Mouse (Mus musculus) lung, adult 18-20 months (tissue): Measurements from ENCODE around the gene Enox1.
"Not testable (repeated sequence)": the region's sequence is repeated elsewhere in the genome, so short reads cannot be mapped to it uniquely, and the experiment has no call there.

Source experiments
- DNase-seq, 2 experiments: peaks; one replicate each; pipeline ENCODE4 v3.0.0; 2022; ENCODE audit warnings: mixed read lengths in 2 of 2

Gene Enox1

GRCm38 (mm10) chr14:77526262-77526661, 369.7 kb downstream of the Enox1 start:
- no peak for DNase-seq

DNA sequence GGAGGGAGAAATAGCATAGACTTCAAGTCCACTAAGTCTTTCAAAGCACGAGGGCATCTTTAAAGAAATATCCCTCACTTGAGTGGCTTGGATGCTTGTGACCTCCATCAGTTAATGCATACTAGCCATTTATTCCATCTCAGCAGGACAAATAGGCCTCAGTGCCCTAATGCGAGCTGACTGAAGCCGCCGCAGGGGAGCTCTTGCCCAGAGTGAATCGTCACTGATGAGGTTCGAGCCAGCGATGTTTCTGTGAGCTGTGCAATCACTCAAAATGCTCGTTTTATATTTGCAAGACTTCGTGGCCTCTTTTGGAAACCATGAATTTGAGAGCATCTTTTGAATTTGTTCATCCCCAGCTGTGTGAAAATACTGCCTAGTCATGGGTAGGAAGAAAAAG, 372.6 kb downstream of the Enox1 start:
- no peak for DNase-seq

GRCm38 (mm10) chr14:77529621-77530020, 373.1 kb downstream of the Enox1 start:
- DNase-seq: no peak

DNA sequence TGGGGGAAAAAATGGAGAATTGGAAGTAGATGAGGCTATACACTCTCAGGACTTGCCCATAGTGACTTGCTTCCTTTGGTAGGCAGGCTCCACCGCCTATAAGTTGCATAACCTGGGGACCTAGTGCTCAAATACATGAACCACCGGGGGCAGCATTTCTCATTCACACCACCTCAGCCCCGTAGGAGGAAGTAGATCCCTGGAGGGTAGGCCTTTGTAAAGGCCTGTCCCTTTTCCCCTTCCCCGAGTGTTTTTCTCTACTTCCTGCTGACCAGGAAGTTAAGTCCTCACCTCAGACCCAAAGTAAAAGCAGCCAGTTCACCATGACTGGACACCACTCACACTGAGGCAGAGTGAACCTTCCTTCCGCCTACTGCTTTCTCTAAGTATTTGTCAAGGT, 377.1 kb downstream of the Enox1 start:
- DNase-seq: no peak

GRCm38 (mm10) chr14:77534120-77534519, 377.6 kb downstream of the Enox1 start:
- DNase-seq: no peak

DNA sequence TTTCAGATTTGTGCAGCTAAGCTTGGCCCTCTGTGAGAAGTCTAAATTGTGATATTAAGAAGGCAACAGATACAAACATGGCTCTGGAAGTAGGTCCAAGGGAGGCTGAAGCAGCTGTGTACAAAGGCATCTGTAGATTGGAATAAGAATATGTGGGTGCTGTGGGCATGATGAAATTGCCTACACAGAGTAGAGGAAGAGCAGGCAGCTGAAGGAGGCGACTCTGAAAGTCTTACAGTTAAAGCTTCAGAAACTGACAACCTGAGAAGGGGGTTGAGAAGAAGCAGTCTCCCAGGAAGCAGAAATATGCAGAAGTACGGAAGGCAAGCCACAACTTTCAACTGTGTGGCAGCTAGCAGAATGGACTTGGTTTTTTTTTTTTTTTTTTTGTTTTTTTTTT, 380.0 kb downstream of the Enox1 start:
- DNase-seq: no peak

DNA sequence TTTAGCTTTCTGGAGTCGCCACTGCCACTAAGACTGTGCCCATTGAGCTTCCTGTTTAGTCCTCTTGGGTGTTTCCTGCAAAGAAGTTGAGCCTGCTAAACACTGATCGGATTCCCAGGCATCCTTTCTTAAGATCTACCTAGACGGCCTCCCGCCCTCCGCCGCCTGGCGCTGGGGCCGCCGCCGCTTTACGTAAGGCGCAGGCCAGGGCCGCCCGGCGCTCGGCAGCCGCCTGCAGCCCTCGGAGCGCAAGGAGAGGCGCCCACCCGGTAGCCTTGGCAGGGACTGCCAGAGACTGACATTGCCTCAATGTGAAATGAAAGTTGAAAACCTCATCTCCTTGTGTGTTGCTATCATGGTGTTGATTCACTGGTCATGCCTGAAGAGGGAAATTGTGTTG, 383.0 kb downstream of the Enox1 start:
- not testable (repeated sequence) for DNase-seq

- DNase-seq: no peak
These were observed 385.4 kb downstream of the Enox1 start for GRCm38 (mm10) chr14:77541925-77542324.

DNA sequence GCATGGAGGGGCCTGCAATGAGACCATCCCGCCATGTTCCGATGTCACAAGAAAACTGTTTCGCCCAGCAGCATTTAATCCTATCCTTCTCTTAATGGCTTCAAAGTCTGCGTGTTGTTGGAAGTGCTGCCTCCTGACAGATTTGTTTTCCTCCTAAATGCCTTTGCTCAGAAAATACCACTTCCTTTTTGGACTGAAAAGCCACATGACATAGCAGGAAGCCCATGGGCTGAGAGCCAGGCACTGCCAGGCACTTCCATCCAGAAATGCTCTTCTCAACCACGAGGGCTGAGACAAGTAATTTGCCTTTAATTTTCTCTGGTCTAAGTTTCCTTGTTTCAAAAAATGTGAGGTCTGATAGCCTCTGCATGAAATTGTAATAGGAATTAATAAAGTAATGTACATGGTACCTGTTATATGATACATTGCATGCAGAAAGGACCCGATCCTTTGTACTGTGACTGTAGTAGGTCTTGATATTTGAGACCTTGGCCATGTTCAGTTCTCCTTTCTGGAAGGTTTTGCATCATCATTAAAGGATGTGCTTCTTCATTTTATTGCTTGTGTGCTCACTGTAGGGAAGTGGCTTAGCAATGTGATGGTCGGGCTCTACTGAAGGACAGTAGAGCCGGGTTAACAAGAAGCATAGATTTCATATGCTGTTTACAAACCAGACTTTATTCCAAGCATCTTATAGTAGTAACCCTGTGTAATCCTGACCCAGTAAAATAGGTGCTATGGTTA, 390.1 kb downstream of the Enox1 start:
- no peak for DNase-seq

GRCm38 (mm10) chr14:77547351-77547750, 390.8 kb downstream of the Enox1 start:
- no peak for DNase-seq

GRCm38 (mm10) chr14:77548963-77549362, 392.4 kb downstream of the Enox1 start:
- no peak for DNase-seq

DNA sequence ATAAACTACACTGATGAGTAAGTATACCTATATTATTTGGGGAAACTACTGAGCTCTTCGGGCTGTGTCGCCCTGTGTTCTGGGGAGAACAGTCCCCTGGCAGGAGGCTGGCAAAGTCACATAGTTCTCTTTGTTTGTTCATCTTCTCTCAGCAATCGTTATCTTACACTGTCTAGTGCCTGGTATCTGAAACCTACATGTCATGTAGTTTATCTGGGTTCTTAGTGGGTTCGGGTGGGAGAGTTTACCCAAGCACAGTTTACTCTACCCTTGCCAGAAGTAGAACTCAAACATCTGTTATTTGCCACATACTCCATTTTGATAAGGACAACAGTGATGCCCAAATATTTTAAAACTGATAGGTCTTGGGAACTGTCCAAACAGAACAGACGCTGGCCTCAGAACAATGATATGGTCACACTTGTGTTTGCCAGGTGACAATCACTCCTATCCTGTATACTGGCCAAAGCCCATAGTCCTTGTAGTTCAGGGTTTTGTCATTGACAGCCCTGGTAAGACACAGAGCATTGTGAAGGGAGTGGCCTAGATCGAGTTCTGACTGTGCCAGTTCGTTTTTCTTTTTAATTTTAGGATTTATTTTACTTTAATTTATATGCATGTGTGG, 401.0 kb downstream of the Enox1 start:
- no peak for DNase-seq

DNA sequence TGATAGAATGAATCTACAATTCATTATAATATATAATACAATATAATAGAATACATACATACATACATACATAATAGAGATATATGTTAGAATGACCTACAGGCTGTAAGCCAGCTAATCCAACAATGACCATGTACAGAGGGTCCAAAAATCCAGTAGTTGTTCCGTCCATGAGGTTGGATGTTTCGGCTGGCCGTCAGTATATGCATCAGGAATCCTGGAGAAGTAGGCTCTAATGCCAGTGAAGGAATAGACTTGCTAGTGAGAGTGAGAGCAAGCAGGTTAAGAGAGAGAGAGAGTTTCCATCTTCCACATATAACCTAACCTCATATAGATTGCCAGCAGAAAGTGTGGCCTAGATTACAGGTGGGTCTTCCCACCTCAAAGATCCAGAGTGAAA, 402.3 kb downstream of the Enox1 start:
- DNase-seq: no peak

- no peak for DNase-seq
These were observed 403.2 kb downstream of the Enox1 start for GRCm38 (mm10) chr14:77559792-77560191.

GRCm38 (mm10) chr14:77561808-77562583, 405.4 kb downstream of the Enox1 start:
- DNase-seq: no peak

DNA sequence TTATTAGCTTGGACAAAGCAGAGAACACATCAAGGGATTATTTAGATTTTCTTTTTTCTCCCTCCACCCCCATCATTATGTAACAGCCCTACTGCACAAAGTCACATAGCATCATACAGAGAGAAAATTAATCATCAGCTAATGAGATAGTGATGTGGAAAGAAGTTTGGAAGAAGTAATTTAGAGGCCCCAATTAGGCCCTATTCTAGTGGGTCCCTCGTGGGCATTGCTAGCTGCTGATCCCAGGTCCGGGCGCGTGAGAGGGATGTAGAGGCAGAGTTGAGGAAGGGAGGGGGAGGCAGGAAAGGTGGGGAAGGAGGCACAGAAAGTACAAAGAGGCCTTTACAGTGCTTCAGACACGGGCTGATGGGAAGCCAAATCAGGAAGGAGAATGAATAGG, 407.4 kb downstream of the Enox1 start:
- no peak for DNase-seq

GRCm38 (mm10) chr14:77567120-77567519, 410.6 kb downstream of the Enox1 start:
- no peak for DNase-seq

DNA sequence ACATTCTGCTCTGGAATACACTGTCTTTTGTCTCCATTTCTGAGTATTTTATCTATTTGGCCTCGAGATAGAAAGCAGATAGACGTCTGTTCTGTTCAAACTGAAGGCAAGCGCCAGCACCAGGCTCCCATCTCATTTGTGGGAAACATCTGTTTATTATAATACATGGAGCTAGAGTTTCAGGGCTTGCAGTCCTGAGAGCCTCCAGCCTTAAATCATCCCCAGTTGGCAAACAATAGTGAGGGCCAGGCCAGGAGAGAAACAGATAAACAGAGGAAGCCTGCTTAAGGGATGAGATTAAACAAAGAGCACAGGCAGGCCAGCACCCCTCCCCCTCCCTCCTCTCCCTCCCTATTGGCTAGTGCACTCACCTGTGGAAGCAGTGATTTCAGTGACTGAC, 417.9 kb downstream of the Enox1 start:
- DNase-seq: no peak

- DNase-seq: no peak
These were observed 419.8 kb downstream of the Enox1 start for GRCm38 (mm10) chr14:77576411-77576810.

GRCm38 (mm10) chr14:77577481-77578251, 421.1 kb downstream of the Enox1 start:
- no peak for DNase-seq

GRCm38 (mm10) chr14:77578355-77578754, 421.8 kb downstream of the Enox1 start:
- DNase-seq: no peak

DNA sequence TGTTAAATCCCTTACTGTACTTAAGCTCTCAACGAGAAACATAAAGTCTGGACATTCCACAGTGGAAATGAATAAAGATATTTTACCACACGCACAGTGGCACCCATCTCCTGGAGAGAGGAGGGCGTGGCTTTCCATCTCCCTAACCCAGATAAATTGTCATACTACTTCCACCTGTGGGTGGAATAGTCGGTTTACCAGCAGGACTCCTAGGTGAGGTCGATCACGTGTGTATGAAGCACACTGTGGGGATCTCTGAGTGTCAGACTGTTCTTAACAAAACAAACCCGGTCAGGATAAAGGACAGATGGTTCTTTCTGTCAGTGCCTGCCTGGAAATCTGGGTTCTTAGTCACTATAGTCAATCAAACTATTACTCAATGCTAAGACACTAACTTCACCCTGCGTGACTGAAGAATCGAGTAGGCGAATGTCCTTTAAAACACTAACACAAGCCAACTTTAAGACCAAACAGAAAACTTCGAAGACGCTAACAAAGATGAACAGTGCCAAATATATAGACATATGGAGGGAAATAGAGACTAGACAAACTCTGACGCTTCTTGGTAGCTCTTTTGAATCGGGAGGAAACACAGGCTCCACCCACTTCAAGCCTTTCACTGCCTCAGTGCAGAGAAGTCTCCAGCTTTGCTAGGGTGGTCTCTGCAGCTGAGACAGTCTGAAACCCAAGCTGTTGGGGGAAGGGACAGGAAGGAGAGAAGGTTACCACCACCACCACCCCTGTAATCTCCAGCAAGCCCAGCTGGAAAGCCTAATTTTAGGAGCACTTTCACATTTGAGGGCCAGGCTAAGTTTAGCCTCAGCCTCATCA, 423.8 kb downstream of the Enox1 start:
- no peak for DNase-seq
